Mouse (Mus musculus): Measurements from ENCODE around the gene Thap3.

DNA sequence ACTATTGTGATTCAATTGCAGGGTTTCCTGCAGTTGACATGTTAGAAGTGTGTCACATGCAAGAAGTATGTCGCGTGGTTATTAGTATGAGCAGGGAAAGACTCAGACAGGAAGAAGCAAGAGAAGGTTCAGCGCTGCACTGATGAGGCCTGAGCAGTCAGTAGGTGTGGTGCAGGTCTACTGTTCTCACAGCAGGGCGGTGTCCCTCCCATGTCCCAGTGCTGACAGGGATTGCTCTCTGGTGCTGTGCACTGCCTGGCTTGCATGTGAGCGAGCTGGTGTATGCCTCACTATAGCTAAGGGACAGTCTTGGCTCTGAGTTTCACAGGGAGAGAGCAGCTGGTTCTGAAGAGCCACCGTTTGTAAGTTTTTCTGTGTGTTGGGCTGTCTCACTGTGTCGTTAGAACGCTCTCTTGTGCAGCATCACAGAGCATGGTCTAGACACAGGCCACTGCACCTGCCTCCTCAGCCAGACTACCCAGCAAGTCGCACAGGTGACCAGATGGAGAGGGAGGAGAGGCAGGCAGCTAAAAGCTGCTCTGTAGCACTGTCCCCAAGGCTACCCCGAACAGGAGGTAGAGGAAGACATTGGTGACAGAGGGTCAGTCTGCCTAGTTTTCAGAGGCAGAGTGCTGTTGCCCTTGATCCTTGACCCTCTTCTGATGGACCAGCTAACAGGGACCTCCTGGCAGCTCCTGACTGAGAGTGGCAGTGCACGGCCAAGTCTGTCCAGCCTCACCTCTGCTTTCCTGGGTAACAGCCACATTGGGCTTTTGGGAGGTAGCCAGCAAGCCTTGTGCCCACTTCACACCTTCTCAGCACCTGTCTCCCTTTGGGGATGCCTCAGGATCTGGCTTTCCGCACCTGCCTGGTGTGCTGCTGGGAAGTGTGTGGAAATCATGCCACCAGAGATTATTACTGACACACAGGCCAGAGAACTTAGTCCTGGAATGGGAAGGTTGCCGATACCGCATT lies 40.0 kb downstream of the Thap3 start:
- TF ChIP-seq CTCF (IDR thresholded peaks at IDR 0.05; ENCODE audit: low read depth, low read length), result no peak
- TF ChIP-seq POLR2AphosphoS5 (IDR thresholded peaks at IDR 0.05; ENCODE audit: insufficient replicate concordance, low read depth, low read length), result no peak
- no peak for TF ChIP-seq GATA1 (IDR thresholded peaks at IDR 0.05; ENCODE audit: borderline replicate concordance, low read length)
